In the genomic region with DNA sequence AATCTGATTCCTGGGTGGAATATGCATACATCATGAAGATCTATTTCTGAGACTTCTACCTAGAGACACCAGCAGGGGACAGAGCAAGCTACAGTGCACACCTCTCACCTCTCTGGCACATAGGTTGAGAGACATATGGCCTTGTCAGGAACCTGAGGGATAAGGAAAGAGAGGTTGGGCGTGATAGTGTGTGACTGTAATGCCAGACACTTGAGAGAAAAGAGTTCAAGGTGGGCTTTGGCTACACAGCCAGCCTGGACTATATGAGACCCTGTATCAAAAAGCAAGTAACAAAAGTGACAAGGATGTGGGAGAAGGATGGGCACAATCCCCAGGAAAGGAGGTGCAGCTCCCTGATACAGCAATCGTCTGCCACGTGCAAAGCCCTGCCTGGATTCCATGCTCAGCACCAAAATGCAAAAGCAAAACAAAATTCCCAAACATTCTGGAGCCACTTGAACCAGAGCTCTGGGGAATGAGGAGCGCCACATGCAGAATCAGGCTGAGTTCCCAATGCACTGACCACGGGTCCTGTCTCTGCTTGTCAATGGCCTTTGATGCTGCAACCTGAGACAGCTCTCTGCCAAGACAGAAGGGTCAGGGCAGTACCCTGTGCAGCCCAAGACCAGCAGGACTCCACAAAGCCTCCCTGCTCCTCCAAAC, we compare ENCODE assay signal across 8 mouse cellular contexts. TPM values are rescaled to one million over a fixed set of nuclear protein-coding genes. Genes with fewer than 3 reads are reported as not detected.
DNase-seq lines count a peak whose midpoint lies in the region; ATAC-seq and TF ChIP-seq lines count a peak whose summit lies in the region.

No protein-coding gene starts in this region.

- peaks cover 13% of the 10 kb centered on the region for H3K4me1 ChIP-seq in forebrain, postnatal 0 days (ENCODE audit: insufficient read depth)
- H3K4me1 ChIP-seq in liver, embryonic 15.5 days (replicated peaks) = peaks cover 60% of the 10 kb centered on the region

- 36% methylated on average over 5 of the region's 5 CpGs for WGBS in forebrain, postnatal 0 days
- WGBS in liver, embryonic 15.5 days (ENCODE audit: insufficient replicate concordance) = 36% methylated on average over 5 of the region's 5 CpGs

- no peak for DNase-seq in layer of hippocampus, adult 2 months (ENCODE audit: low spot score in 2 of 2)
- no peak for DNase-seq in layer of hippocampus, postnatal 14 days (ENCODE audit: low spot score in 2 of 2)
- peak; percentile 58 to 63 for DNase-seq in cerebellum, adult 18-20 months
- no peak for DNase-seq in forebrain, postnatal 0 days
- DNase-seq in right cerebral cortex, postnatal 14 days = no peak
- DNase-seq in layer of hippocampus, adult 11-12 months (ENCODE audit: low spot score) = no peak

- no peaks in the 10 kb centered on the region for H3K9me3 ChIP-seq in forebrain, postnatal 0 days (ENCODE audit: low read length)
- H3K9me3 ChIP-seq in liver, embryonic 15.5 days (replicated peaks) = no peaks in the 10 kb centered on the region

- TF ChIP-seq CTCF in layer of hippocampus, adult 2 months (conservative IDR thresholded peaks at IDR 0.05) = peak; percentile 49
- peak; percentile 21 for TF ChIP-seq CTCF in forebrain, postnatal 0 days (IDR thresholded peaks at IDR 0.05; ENCODE audit: low read depth)

- ATAC-seq in forebrain, postnatal 0 days = no peak
- no peak for ATAC-seq in liver, embryonic 15.5 days (ENCODE audit: insufficient read depth)
- no peak for ATAC-seq in inflammation-experienced regulatory T-cells, adult 6 months

- no peaks in the 10 kb centered on the region for H3K27me3 ChIP-seq in forebrain, postnatal 0 days (ENCODE audit: insufficient read depth, low read length)
- no peaks in the 10 kb centered on the region for H3K27me3 ChIP-seq in liver, embryonic 15.5 days

- H3K9ac ChIP-seq in forebrain, postnatal 0 days = peak overlapping the region; percentile 81
- peak overlapping the region; percentile 99 for H3K9ac ChIP-seq in liver, embryonic 15.5 days

- H3K4me2 ChIP-seq in forebrain, postnatal 0 days (ENCODE audit: low read depth) = peak overlapping the region; percentile 75
- H3K4me2 ChIP-seq in liver, embryonic 15.5 days = peak overlapping the region; percentile 92

- H3K36me3 ChIP-seq in forebrain, postnatal 0 days (ENCODE audit: insufficient read depth) = peaks cover 12% of the 10 kb centered on the region; the same call in 1 of the 2 replicates
- peaks cover 22% of the 10 kb centered on the region for H3K36me3 ChIP-seq in liver, embryonic 15.5 days (replicated peaks)

- H3K27ac ChIP-seq in layer of hippocampus, adult 2 months = peak overlapping the region; percentile 98
- H3K27ac ChIP-seq in forebrain, postnatal 0 days (ENCODE audit: low read depth, low read length) = peak overlapping the region; percentile 87; the same call in 1 of the 2 replicates
- H3K27ac ChIP-seq in liver, embryonic 15.5 days (replicated peaks) = 0 out of 2 replicates have a peak overlapping the region, but pooled peaks have one; percentile 93

- peak overlapping the region; percentile 74 for H3K4me3 ChIP-seq in layer of hippocampus, adult 2 months
- H3K4me3 ChIP-seq in forebrain, postnatal 0 days (ENCODE audit: low read depth, low read length) = peak overlapping the region; percentile 93
- H3K4me3 ChIP-seq in liver, embryonic 15.5 days (replicated peaks) = peak overlapping the region; percentile 99

RNA-seq across cellular contexts. Expression of a gene that starts 1.5 kb away (rescaled TPM):
- total RNA-seq in layer of hippocampus, adult 2 months (2021) = 10 to 100 TPM; 32.8 to 34.4 TPM
- 10 to 100 TPM; 23.8 to 24.0 TPM for total RNA-seq in layer of hippocampus, postnatal 14 days (2021)
- total RNA-seq in forebrain, postnatal 0 days (2014; rRNA removed) = 16.9 and 20.0 TPM in 2 replicates
- polyA plus RNA-seq in forebrain, postnatal 0 days (2015; fragmentation: Nextera tagmentation; extraction: Ambion mirVana) = 8.5 and 9.5 TPM in 2 replicates
- polyA plus RNA-seq in liver, embryonic 15.5 days (2015; fragmentation: Nextera tagmentation; extraction: Ambion mirVana) = 26.7 and 26.8 TPM in 2 replicates
- polyA plus RNA-seq in inflammation-experienced regulatory T-cells, adult 6 months (2017; shearing (Covaris generic)) = 10 to 100 TPM; 16.2 to 24.9 (median 23.1) TPM

RNA-seq across cellular contexts. Expression of a gene that starts 5.2 kb away (rescaled TPM):
- total RNA-seq in layer of hippocampus, adult 2 months (2021) = under 1 TPM; 0.15 to 0.34 TPM
- under 1 TPM; 0.21 to 0.29 TPM for total RNA-seq in layer of hippocampus, postnatal 14 days (2021)
- total RNA-seq in forebrain, postnatal 0 days (2014; rRNA removed) = 0.23 and 0.38 TPM in 2 replicates
- polyA plus RNA-seq in forebrain, postnatal 0 days (2015; fragmentation: Nextera tagmentation; extraction: Ambion mirVana) = 0.18 and 0.23 TPM in 2 replicates
- 0.09 and 0.12 TPM in 2 replicates for polyA plus RNA-seq in liver, embryonic 15.5 days (2015; fragmentation: Nextera tagmentation; extraction: Ambion mirVana)
- polyA plus RNA-seq in inflammation-experienced regulatory T-cells, adult 6 months (2017; shearing (Covaris generic)) = under 1 TPM in 2 of 3 experiments, not detected in 1; 0.09 to 0.14 TPM

RNA-seq across cellular contexts. Expression of a gene that starts 15.3 kb away (rescaled TPM):
- 100 to 1,000 TPM; 160 to 176 TPM for total RNA-seq in layer of hippocampus, adult 2 months (2021)
- 100 to 1,000 TPM; 137 to 141 TPM for total RNA-seq in layer of hippocampus, postnatal 14 days (2021)
- total RNA-seq in forebrain, postnatal 0 days (2014; rRNA removed) = 108 and 114 TPM in 2 replicates
- polyA plus RNA-seq in forebrain, postnatal 0 days (2015; fragmentation: Nextera tagmentation; extraction: Ambion mirVana) = 258 and 270 TPM in 2 replicates
- polyA plus RNA-seq in liver, embryonic 15.5 days (2015; fragmentation: Nextera tagmentation; extraction: Ambion mirVana) = 128 and 131 TPM in 2 replicates
- polyA plus RNA-seq in inflammation-experienced regulatory T-cells, adult 6 months (2017; shearing (Covaris generic)) = 100 to 1,000 TPM; 145 to 157 (median 154) TPM

RNA-seq across cellular contexts. Expression of a gene that starts 15.4 kb away (rescaled TPM):
- total RNA-seq in layer of hippocampus, adult 2 months (2021) = 10 to 100 TPM; 33.5 to 36.1 TPM
- 10 to 100 TPM; 31.0 to 36.6 TPM for total RNA-seq in layer of hippocampus, postnatal 14 days (2021)
- total RNA-seq in forebrain, postnatal 0 days (2014; rRNA removed) = 40.2 and 62.7 TPM in 2 replicates
- 29.0 and 29.7 TPM in 2 replicates for polyA plus RNA-seq in forebrain, postnatal 0 days (2015; fragmentation: Nextera tagmentation; extraction: Ambion mirVana)
- 30.2 and 30.4 TPM in 2 replicates for polyA plus RNA-seq in liver, embryonic 15.5 days (2015; fragmentation: Nextera tagmentation; extraction: Ambion mirVana)
- polyA plus RNA-seq in inflammation-experienced regulatory T-cells, adult 6 months (2017; shearing (Covaris generic)) = 10 to 100 TPM; 31.7 to 66.8 (median 55.9) TPM

RNA-seq across cellular contexts. Expression of a gene that starts 30.4 kb away (rescaled TPM):
- not detected for total RNA-seq in layer of hippocampus, adult 2 months (2021)
- not detected for total RNA-seq in layer of hippocampus, postnatal 14 days (2021)
- not detected in 2 replicates for total RNA-seq in forebrain, postnatal 0 days (2014; rRNA removed)
- not detected in 2 replicates for polyA plus RNA-seq in forebrain, postnatal 0 days (2015; fragmentation: Nextera tagmentation; extraction: Ambion mirVana)
- polyA plus RNA-seq in liver, embryonic 15.5 days (2015; fragmentation: Nextera tagmentation; extraction: Ambion mirVana) = not detected in 2 replicates
- polyA plus RNA-seq in inflammation-experienced regulatory T-cells, adult 6 months (2017; shearing (Covaris generic)) = not detected

Comparison
In these comparisons a context has a peak if more than half of its experiments do, and no peak if none do; other contexts are left out.
1. DNase-seq: peak in cerebellum, adult 18-20 months (2 of 2); none in layer of hippocampus, adult 2 months (0 of 2), layer of hippocampus, postnatal 14 days (0 of 2), forebrain, postnatal 0 days (single experiment), right cerebral cortex, postnatal 14 days (single experiment) and layer of hippocampus, adult 11-12 months (single experiment).
2. Peak in every context shown above with its lines, with median percentiles within 50 percentile points of each other: H3K27ac ChIP-seq and H3K4me3 ChIP-seq.